Mouse (Mus musculus): ENCODE measurements around the gene Samd14.

The Samd14 gene

GRCm38 (mm10) chr11:95071266-95071665 is 61.6 kb downstream of the Samd14 start:
- DNase-seq (ENCODE audit: inconsistent age in 2 of 2, low spot score in 1 of 2): peak in 1 of 2 experiments; percentile 44

- no peak for DNase-seq (ENCODE audit: inconsistent age in 2 of 2, low spot score in 1 of 2)
These were observed 62.5 kb downstream of the Samd14 start for GRCm38 (mm10) chr11:95072136-95072535.

- DNase-seq (ENCODE audit: inconsistent age in 2 of 2, low spot score in 1 of 2): no peak
These were observed 63.1 kb downstream of the Samd14 start for GRCm38 (mm10) chr11:95072804-95073203.

- no peak for DNase-seq (ENCODE audit: inconsistent age in 2 of 2, low spot score in 1 of 2)
These were observed 64.2 kb downstream of the Samd14 start for GRCm38 (mm10) chr11:95073835-95074234.

GRCm38 (mm10) chr11:95074694-95075093 is 65.0 kb downstream of the Samd14 start:
- DNase-seq (ENCODE audit: inconsistent age in 2 of 2, low spot score in 1 of 2): no peak

- DNase-seq (ENCODE audit: inconsistent age in 2 of 2, low spot score in 1 of 2): peak in 1 of 2 experiments; percentile 65
These were observed 65.7 kb downstream of the Samd14 start for GRCm38 (mm10) chr11:95075197-95076040.

Measured in adrenal gland, adult (tissue).